ENCODE assay signal across 12 mouse cellular contexts in genomic region chr5:51545133-51546049, GRCm38 (mm10). TPM values are rescaled to one million over a fixed set of nuclear protein-coding genes. Genes with fewer than 3 reads are reported as not detected.
DNase-seq lines count a peak whose midpoint lies in the region; ATAC-seq and TF ChIP-seq lines count a peak whose summit lies in the region.
"Had no signal": no experiment of that assay in that cellular context is flagged by ENCODE, and none has a peak within 500 bp of the region (broad histone marks: within the 10 kb centered on the region; RNA-seq: fewer than 3 reads in every experiment).

No protein-coding gene starts in this region.

- H3K4me3 ChIP-seq in heart, embryonic 13.5 days = no peak overlapping the region
- no peak overlapping the region for H3K4me3 ChIP-seq in lung, postnatal 0 days (ENCODE audit: low read depth, low read length)
- no peak overlapping the region for H3K4me3 ChIP-seq in stomach, postnatal 0 days (ENCODE audit: low read depth, low read length)
- H3K4me3 ChIP-seq: embryonic facial prominence, embryonic 12.5 days; hindbrain, embryonic 13.5 days; megakaryocyte, embryonic 14.5 days had no signal

- no peak for DNase-seq in heart, adult 18-20 months
- peak; percentile 53 for DNase-seq in lung, postnatal 0 days (ENCODE audit: low spot score)
- no peak for DNase-seq in lung, postnatal 4 days
- DNase-seq in brain, adult 2 months (ENCODE audit: low read depth, low spot score) = peak; percentile 33
- DNase-seq in stomach, postnatal 0 days (ENCODE audit: low spot score) = peak; percentile 48
- no peak for DNase-seq in right cerebral cortex, adult 2 months (ENCODE audit: low spot score in 2 of 2)
- DNase-seq: cerebellum, adult 8-10 months; left cerebral cortex, postnatal 4 days had no signal

- no peak for ATAC-seq in heart, embryonic 13.5 days (ENCODE audit: extremely low read depth, insufficient number of reproducible peaks, low FRiP score, low TSS enrichment)
- peak; percentile 80 for ATAC-seq in lung, postnatal 0 days
- ATAC-seq in stomach, postnatal 0 days (ENCODE audit: low FRiP score, low TSS enrichment) = peak; percentile 92

- peak overlapping the region; percentile 56; the same call in 1 of the 2 replicates for H3K9ac ChIP-seq in heart, embryonic 13.5 days
- no peak overlapping the region for H3K9ac ChIP-seq in lung, postnatal 0 days (replicated peaks; ENCODE audit: low read depth)
- H3K9ac ChIP-seq in stomach, postnatal 0 days (ENCODE audit: low read length) = no peak overlapping the region
- H3K9ac ChIP-seq: embryonic facial prominence, embryonic 12.5 days; hindbrain, embryonic 13.5 days had no signal

- no peaks in the 10 kb centered on the region for H3K9me3 ChIP-seq in heart, embryonic 13.5 days
- no peaks in the 10 kb centered on the region for H3K9me3 ChIP-seq in lung, postnatal 0 days (ENCODE audit: low read length)
- H3K9me3 ChIP-seq in stomach, postnatal 0 days (ENCODE audit: control insufficient read depth, low read length) = no peaks in the 10 kb centered on the region
- H3K9me3 ChIP-seq: embryonic facial prominence, embryonic 12.5 days; hindbrain, embryonic 13.5 days had no signal

- no peak for TF ChIP-seq EP300 in lung, postnatal 0 days (IDR thresholded peaks at IDR 0.05)
- no peak for TF ChIP-seq EP300 in stomach, postnatal 0 days (optimal IDR thresholded peaks at IDR 0.05)

- peak overlapping the region; percentile 74 for H3K27ac ChIP-seq in heart, embryonic 13.5 days (replicated peaks)
- no peak overlapping the region for H3K27ac ChIP-seq in lung, postnatal 0 days (ENCODE audit: low read length)
- no peak overlapping the region for H3K27ac ChIP-seq in stomach, postnatal 0 days (replicated peaks)
- H3K27ac ChIP-seq: embryonic facial prominence, embryonic 12.5 days; hindbrain, embryonic 13.5 days had no signal

- H3K36me3 ChIP-seq in heart, embryonic 13.5 days = peaks cover 24% of the 10 kb centered on the region
- H3K36me3 ChIP-seq in lung, postnatal 0 days (ENCODE audit: insufficient read depth, low read length) = no peaks in the 10 kb centered on the region
- H3K36me3 ChIP-seq in stomach, postnatal 0 days (ENCODE audit: control insufficient read depth, insufficient read depth, low read length) = no peaks in the 10 kb centered on the region
- H3K36me3 ChIP-seq: embryonic facial prominence, embryonic 12.5 days; hindbrain, embryonic 13.5 days had no signal

- no peak for TF ChIP-seq CTCF in lung, postnatal 0 days (IDR thresholded peaks at IDR 0.05)
- no peak for TF ChIP-seq CTCF in stomach, postnatal 0 days (IDR thresholded peaks at IDR 0.05; ENCODE audit: low read depth)

- no peaks in the 10 kb centered on the region for H3K27me3 ChIP-seq in heart, embryonic 13.5 days (replicated peaks)
- no peaks in the 10 kb centered on the region for H3K27me3 ChIP-seq in lung, postnatal 0 days (replicated peaks; ENCODE audit: insufficient read depth, low read length)
- H3K27me3 ChIP-seq in stomach, postnatal 0 days (ENCODE audit: control insufficient read depth, insufficient read depth, low read length) = no peaks in the 10 kb centered on the region
- H3K27me3 ChIP-seq: embryonic facial prominence, embryonic 12.5 days; megakaryocyte, embryonic 14.5 days had no signal

- 55% methylated on average over 7 of the region's 7 CpGs for WGBS in heart, embryonic 13.5 days
- WGBS in lung, postnatal 0 days = 56% methylated on average over 7 of the region's 7 CpGs
- WGBS in stomach, postnatal 0 days = 51% methylated on average over 7 of the region's 7 CpGs

- 0 out of 2 replicates have a peak overlapping the region, but pooled peaks have one; percentile 42 for H3K4me2 ChIP-seq in heart, embryonic 13.5 days
- no peak overlapping the region for H3K4me2 ChIP-seq in lung, postnatal 0 days (replicated peaks; ENCODE audit: low read depth, low read length)
- no peak overlapping the region for H3K4me2 ChIP-seq in stomach, postnatal 0 days (replicated peaks; ENCODE audit: low read depth)
- H3K4me2 ChIP-seq: embryonic facial prominence, embryonic 12.5 days; hindbrain, embryonic 13.5 days had no signal

- H3K4me1 ChIP-seq in heart, embryonic 13.5 days = peaks cover 85% of the 10 kb centered on the region
- H3K4me1 ChIP-seq in lung, postnatal 0 days (ENCODE audit: insufficient read depth, low read depth, low read length) = peaks cover 5% of the 10 kb centered on the region; the same call in 1 of the 2 replicates
- H3K4me1 ChIP-seq in stomach, postnatal 0 days (replicated peaks; ENCODE audit: control insufficient read depth, insufficient read depth) = no peaks in the 10 kb centered on the region
- H3K4me1 ChIP-seq: embryonic facial prominence, embryonic 12.5 days; hindbrain, embryonic 13.5 days; megakaryocyte, embryonic 14.5 days had no signal

RNA-seq across cellular contexts. Expression of gene Ppargc1a, which starts 22.1 kb away (rescaled TPM):
- polyA plus RNA-seq in heart, embryonic 13.5 days (2015; fragmentation: Nextera tagmentation; extraction: Ambion mirVana) = 44.7 and 50.0 TPM in 2 replicates
- total RNA-seq in heart, adult 18-20 months (2021) = 100 to 1,000 TPM in 1 of 2 experiments, 10 to 100 TPM in 1; 99.6 to 126 TPM
- polyA plus RNA-seq in lung, postnatal 0 days (2015; fragmentation: Nextera tagmentation; extraction: Ambion mirVana) = 4.0 and 4.8 TPM in 2 replicates
- 4.1 and 5.1 TPM in 2 replicates for polyA plus RNA-seq in stomach, postnatal 0 days (2015; fragmentation: Nextera tagmentation; extraction: Ambion mirVana)

Comparison
In these comparisons a context has a peak if more than half of its experiments do, and no peak if none do; other contexts are left out.
1. DNase-seq: peak in lung, postnatal 0 days (single experiment), brain, adult 2 months (single experiment) and stomach, postnatal 0 days (single experiment); none in heart, adult 18-20 months (0 of 2), lung, postnatal 4 days (0 of 2) and right cerebral cortex, adult 2 months (0 of 2).